Mouse (Mus musculus) bone marrow macrophage, adult 2 months (primary cell): ENCODE measurements around the gene Prelid3b.

Experiments used
- CTCF ChIP-seq: IDR thresholded peaks from 2 replicates; pipeline ENCODE4 v1.5.1; 2012; ENCODE audit warnings: low read depth, mild to moderate bottlenecking, low read length, moderate library complexity
- POLR2A ChIP-seq: IDR thresholded peaks from 2 replicates; pipeline ENCODE4 v1.6.1; 2012; ENCODE audit warnings: mild to moderate bottlenecking, low read depth, low read length, borderline replicate concordance

DNA sequence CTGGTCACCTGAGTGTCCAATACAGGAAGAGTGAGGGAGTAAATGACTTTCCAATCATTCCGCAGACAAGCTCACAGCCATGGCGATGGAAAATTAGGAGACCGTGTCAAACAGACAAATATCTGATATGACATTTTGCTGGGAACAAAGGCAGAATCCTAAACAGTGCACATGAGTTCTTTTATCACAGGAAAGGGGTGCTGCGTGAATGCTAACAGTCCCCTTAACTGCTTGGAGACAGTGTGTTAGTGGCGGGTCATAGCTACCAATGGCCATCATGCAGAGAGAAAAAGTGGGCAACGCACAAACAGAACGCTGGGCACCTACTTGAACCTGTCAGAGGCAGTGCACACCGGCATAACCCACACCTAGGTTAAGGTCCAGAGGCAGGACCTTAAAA lies 28.6 kb upstream of the Prelid3b start:
- TF ChIP-seq CTCF = no peak
- TF ChIP-seq POLR2A = no peak
